In genomic region chr16:23606651-23607050, GRCm38 (mm10) we compare ENCODE assay signal across 20 mouse cellular contexts.
"Had no signal": no experiment of that assay in that cellular context is flagged by ENCODE, and none has a peak within 500 bp of the region (broad histone marks: within the 10 kb centered on the region; RNA-seq: fewer than 3 reads in every experiment).

No protein-coding gene starts in this region.

- DNase-seq: liver, postnatal 0 days; lung, adult 2 months; lung, postnatal 14 days; lung, postnatal 36 days; retina, postnatal 1 day; right cerebral cortex, adult 18-20 months; right cerebral cortex, postnatal 25 days; right cerebral cortex, postnatal 4 days; spleen, adult 18-20 months; thymus, adult 18-20 months; thymus, postnatal 14 days; thymus, postnatal 36 days had no signal

- H3K4me2 ChIP-seq: lung, embryonic 15.5 days; midbrain, embryonic 11.5 days; midbrain, embryonic 13.5 days; midbrain, embryonic 15.5 days; neural tube, embryonic 12.5 days had no signal

- ATAC-seq: liver, postnatal 0 days; lung, postnatal 0 days; midbrain, embryonic 13.5 days; midbrain, embryonic 15.5 days had no signal

- H3K27ac ChIP-seq: lung, embryonic 15.5 days; macrophage; midbrain, embryonic 13.5 days; midbrain, embryonic 15.5 days; neural tube, embryonic 12.5 days had no signal

- H3K9ac ChIP-seq: liver, postnatal 0 days; lung, embryonic 15.5 days; midbrain, embryonic 13.5 days; midbrain, embryonic 15.5 days; neural tube, embryonic 12.5 days had no signal

- H3K4me1 ChIP-seq: lung, embryonic 15.5 days; midbrain, embryonic 15.5 days; neural tube, embryonic 12.5 days had no signal

- H3K27me3 ChIP-seq: lung, embryonic 15.5 days; megakaryocyte, embryonic 14.5 days; midbrain, embryonic 13.5 days; midbrain, embryonic 15.5 days; neural tube, embryonic 12.5 days had no signal

- H3K36me3 ChIP-seq: lung, embryonic 15.5 days; midbrain, embryonic 13.5 days; midbrain, embryonic 15.5 days; neural tube, embryonic 12.5 days had no signal

- H3K4me3 ChIP-seq: lung, embryonic 15.5 days; megakaryocyte, embryonic 14.5 days; midbrain, embryonic 13.5 days; midbrain, embryonic 15.5 days; neural tube, embryonic 12.5 days had no signal

- H3K9me3 ChIP-seq: lung, embryonic 15.5 days; midbrain, embryonic 13.5 days; neural tube, embryonic 12.5 days had no signal
